Mouse (Mus musculus) megakaryocyte-erythroid progenitor cell, adult 5-6 weeks (primary cell): ENCODE data around the gene Rabac1. TPM values are rescaled to one million over a fixed set of nuclear protein-coding genes. Genes with fewer than 3 reads are reported as not detected.

Source experiments
- ATAC-seq: replicated peaks from 2 replicates; pipeline ENCODE4 v1.8.0; 2016; ENCODE audit warnings: mild to moderate bottlenecking, inconsistent platforms; ENCODE audit not compliant: severe bottlenecking, poor library complexity, low FRiP score, low TSS enrichment
- total RNA-seq, 2 experiments: library from RNA; stranded (forward) in 1 of 2; stranded (reverse) in 1 of 2; fragments of 200-1000, 215-1000 nt in 1 of 2; fragments of >200 nt in 1 of 2; fragmentation: Nextera tagmentation in 1 of 2; gene quantifications; 2 replicates each; pipeline ENCODE4 v1.2.3; 2014 to 2017

The Rabac1 gene
- total RNA-seq, 2 experiments from 2014 or later, result 103 to 146 TPM

DNA sequence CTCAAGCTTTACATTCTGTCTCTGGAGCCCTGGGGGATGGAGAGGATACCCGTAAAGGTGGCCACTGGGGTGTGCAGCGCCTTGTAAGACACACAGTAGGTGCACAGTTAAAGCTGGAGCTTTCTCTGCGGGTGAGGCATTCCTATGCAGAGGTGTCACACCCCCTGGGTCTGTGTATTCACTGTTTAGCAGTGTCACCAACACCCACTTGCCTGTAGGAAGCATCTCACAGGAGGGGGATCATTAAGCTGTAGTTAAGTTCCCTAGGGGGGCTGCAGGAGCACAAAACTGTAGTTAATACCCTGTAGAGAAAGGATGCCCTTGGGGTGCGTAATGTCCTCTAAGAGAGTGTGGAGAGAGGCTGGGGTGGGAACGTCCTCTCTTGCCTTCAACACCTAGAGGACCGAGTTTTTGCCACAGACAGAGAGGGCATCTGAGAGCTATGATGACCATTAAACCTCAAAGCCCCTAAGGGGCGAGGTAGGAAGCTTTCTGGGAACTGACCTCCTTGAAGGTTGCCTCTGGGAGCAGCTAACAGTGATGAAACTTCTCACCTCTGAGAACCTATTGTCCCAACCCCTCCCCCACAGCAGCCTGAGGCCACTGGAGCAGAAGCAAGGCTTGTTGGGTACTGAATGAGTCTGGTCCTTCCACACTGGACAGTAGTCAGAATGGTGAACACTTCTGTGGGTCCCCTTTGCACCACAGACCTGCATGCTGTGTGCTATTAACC is 25.1 kb downstream of the Rabac1 start:
- ATAC-seq, result no peak

DNA sequence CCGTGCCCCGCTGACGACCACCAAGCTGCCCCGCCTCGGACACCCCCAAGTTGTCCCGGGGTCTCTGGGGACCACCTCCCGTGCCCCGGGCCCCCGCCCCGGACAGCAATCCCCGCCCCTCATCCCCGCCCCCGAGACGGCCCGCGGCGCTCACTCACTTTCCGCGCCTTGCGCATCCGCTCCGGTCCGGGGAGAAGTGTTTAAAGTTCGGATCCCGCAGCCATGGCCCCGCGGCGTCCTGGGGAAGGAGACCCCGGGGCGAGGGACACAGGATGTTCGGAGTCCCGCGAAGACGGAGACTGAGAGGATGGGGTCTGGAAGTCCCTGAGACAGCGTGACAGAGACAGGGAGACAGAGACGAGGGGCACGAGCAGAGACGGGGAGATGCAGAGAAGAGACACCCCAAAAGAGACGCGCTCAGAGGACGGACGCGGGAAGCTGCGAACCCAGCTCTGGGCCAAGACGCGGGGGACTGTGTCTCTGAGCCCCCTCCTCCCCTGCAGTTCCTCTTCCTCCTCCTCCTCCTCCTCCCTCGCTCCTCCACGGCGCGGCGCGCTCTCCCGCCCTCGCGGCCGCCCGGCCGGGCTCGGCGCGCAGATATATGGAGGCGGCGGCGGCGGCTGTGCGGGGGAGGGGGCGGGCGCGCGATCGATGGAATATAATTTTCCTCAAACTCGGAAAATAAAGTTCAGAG is 28.1 kb downstream of the Rabac1 start, which contains the start of gene Gm4881:
Gm4881 (minus strand) TSS at position 238 of the 694 bp plus-strand sequence.
- no peak for ATAC-seq

DNA sequence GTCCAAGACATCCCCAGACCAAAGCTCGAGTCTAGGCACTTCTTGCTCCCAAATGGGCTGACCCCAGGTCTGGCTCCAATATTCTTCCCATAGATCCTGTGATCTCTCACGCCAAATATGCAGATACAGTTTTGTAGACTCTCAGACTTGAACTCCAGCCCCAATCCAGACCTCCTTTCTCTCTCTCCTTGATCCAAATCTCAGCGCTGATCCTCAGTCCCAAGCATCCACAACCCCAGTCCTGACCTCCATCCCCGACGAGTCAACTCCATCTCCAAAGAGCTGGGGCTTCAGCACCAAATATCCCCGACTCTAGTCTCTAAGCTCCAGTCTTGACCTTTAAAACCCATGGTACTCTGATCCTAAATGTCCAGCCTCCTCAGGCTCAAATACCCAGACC is 28.9 kb downstream of the Rabac1 start:
- ATAC-seq, result no peak

DNA sequence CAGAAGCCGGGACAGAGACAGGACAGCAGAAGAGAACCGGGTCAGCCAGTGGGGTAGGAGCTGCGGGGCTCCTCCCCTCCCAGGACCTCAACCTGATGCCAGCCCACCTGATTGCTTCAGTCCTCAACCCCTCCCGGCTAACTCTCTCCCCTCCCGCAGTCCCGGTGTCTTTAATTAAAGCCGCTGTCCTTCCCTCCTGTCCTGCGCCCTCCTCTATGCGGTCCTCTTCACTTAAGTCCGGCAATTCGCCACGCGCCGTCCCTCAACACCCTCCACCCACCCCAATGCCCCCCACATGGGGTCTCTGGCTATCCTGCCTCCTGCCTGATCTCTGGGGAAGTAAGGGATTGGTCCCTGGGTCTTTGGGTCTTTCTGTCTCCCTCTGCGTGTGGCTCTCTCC is 40.9 kb downstream of the Rabac1 start:
- ATAC-seq, result no peak

DNA sequence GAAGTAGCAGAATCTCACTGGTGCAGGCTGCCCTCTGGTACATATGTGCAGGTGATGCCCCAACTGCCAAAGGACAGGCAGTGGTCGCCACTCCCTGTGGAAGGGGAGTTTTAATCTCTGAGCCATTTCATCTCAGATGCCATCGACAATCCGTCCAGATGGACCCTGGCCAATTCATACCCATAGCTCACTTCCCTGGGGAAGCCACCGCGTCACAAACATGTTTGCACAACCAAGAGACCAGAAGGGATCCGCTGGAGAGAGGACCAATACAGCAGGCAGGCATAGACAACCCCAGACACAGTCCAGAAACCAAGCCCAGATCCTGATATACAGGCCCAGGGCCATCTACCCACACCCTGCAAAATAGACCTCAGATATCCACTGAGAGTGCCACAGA is 42.1 kb downstream of the Rabac1 start:
- ATAC-seq, result no peak

Other genes with a start within 250 kb of the Rabac1 start
- gene Gm4763, start 245.8 kb downstream of the Rabac1 start, total RNA-seq (2014; fragmentation: Nextera tagmentation), result not detected in 2 replicates
- not detected in 2 replicates for gene Gm4763, start 245.8 kb downstream of the Rabac1 start, total RNA-seq (2017)
- gene Cd177, start 212.4 kb downstream of the Rabac1 start, total RNA-seq (2014; fragmentation: Nextera tagmentation), result 3.2 TPM in 1 of 2 replicates, not detected in the other
- gene Cd177, start 212.4 kb downstream of the Rabac1 start, total RNA-seq (2017), result 1.8 and 2.6 TPM in 2 replicates
- not detected in 2 replicates for gene Ceacam10, start 195.5 kb downstream of the Rabac1 start, total RNA-seq (2014; fragmentation: Nextera tagmentation)
- 6.4 TPM in 1 of 2 replicates, not detected in the other for gene Ceacam10, start 195.5 kb downstream of the Rabac1 start, total RNA-seq (2017)
- 0.96 and 1.0 TPM in 2 replicates for gene Gm9844, start 110.5 kb downstream of the Rabac1 start, total RNA-seq (2014; fragmentation: Nextera tagmentation)
- gene Gm9844, start 110.5 kb downstream of the Rabac1 start, total RNA-seq (2017), result 5.2 and 13.0 TPM in 2 replicates
- gene Lypd4, start 102.8 kb downstream of the Rabac1 start, total RNA-seq (2014; fragmentation: Nextera tagmentation), result not detected in 2 replicates
- gene Lypd4, start 102.8 kb downstream of the Rabac1 start, total RNA-seq (2017), result not detected in 2 replicates
- gene Dmrtc2, start 102.7 kb downstream of the Rabac1 start, total RNA-seq (2014; fragmentation: Nextera tagmentation), result not detected in 2 replicates
- gene Dmrtc2, start 102.7 kb downstream of the Rabac1 start, total RNA-seq (2017), result not detected in 2 replicates
- 4,961 and 5,532 TPM in 2 replicates for gene Rps19, start 88.4 kb downstream of the Rabac1 start, total RNA-seq (2014; fragmentation: Nextera tagmentation)
- 979 and 1,008 TPM in 2 replicates for gene Rps19, start 88.4 kb downstream of the Rabac1 start, total RNA-seq (2017)
- 1.5 and 29.5 TPM in 2 replicates for gene Cd79a, start 75.4 kb downstream of the Rabac1 start, total RNA-seq (2014; fragmentation: Nextera tagmentation)
- 4.4 TPM in 1 of 2 replicates, not detected in the other for gene Cd79a, start 75.4 kb downstream of the Rabac1 start, total RNA-seq (2017)
- gene Arhgef1, start 69.8 kb downstream of the Rabac1 start, total RNA-seq (2014; fragmentation: Nextera tagmentation), result 104 and 120 TPM in 2 replicates
- gene Arhgef1, start 69.8 kb downstream of the Rabac1 start, total RNA-seq (2017), result 21.9 and 32.8 TPM in 2 replicates
- not detected in 2 replicates for gene Gm4881, start 28.3 kb downstream of the Rabac1 start, total RNA-seq (2014; fragmentation: Nextera tagmentation)
- not detected in 2 replicates for gene Gm4881, start 28.3 kb downstream of the Rabac1 start, total RNA-seq (2017)
- not detected in 2 replicates for gene Atp1a3, start 33.2 kb upstream of the Rabac1 start, total RNA-seq (2014; fragmentation: Nextera tagmentation)
- gene Atp1a3, start 33.2 kb upstream of the Rabac1 start, total RNA-seq (2017), result 0.75 TPM in 1 of 2 replicates, not detected in the other
- gene Grik5, start 99.6 kb upstream of the Rabac1 start, total RNA-seq (2014; fragmentation: Nextera tagmentation), result 20.9 and 31.7 TPM in 2 replicates
- 0.23 and 6.4 TPM in 2 replicates for gene Grik5, start 99.6 kb upstream of the Rabac1 start, total RNA-seq (2017)
- gene Zfp574, start 99.8 kb upstream of the Rabac1 start, total RNA-seq (2014; fragmentation: Nextera tagmentation), result 12.0 and 18.6 TPM in 2 replicates
- gene Zfp574, start 99.8 kb upstream of the Rabac1 start, total RNA-seq (2017), result 3.7 and 6.9 TPM in 2 replicates
- 0.40 and 0.57 TPM in 2 replicates for gene Pou2f2, start 207.0 kb upstream of the Rabac1 start, total RNA-seq (2014; fragmentation: Nextera tagmentation)
- gene Pou2f2, start 207.0 kb upstream of the Rabac1 start, total RNA-seq (2017), result 0.91 TPM in 1 of 2 replicates, not detected in the other
- gene Dedd2, start 247.9 kb upstream of the Rabac1 start, total RNA-seq (2014; fragmentation: Nextera tagmentation), result 16.0 and 24.9 TPM in 2 replicates
- gene Dedd2, start 247.9 kb upstream of the Rabac1 start, total RNA-seq (2017), result 13.5 and 15.2 TPM in 2 replicates
- gene Zfp526, start 248.7 kb upstream of the Rabac1 start, total RNA-seq (2014; fragmentation: Nextera tagmentation), result 18.8 and 20.3 TPM in 2 replicates
- gene Zfp526, start 248.7 kb upstream of the Rabac1 start, total RNA-seq (2017), result 10.1 and 12.5 TPM in 2 replicates